Mouse (Mus musculus) T-cell, adult 2 months (primary cell): ENCODE measurements around the gene Fam102a.
"Not testable (repeated sequence)": the region's sequence is repeated elsewhere in the genome, so short reads cannot be mapped to it uniquely, and the experiment has no call there.

ENCODE experiments used
- DNase-seq: peaks from one replicate; pipeline ENCODE4 v3.0.0; 2022; ENCODE audit warnings: low spot score

The Fam102a gene

DNA sequence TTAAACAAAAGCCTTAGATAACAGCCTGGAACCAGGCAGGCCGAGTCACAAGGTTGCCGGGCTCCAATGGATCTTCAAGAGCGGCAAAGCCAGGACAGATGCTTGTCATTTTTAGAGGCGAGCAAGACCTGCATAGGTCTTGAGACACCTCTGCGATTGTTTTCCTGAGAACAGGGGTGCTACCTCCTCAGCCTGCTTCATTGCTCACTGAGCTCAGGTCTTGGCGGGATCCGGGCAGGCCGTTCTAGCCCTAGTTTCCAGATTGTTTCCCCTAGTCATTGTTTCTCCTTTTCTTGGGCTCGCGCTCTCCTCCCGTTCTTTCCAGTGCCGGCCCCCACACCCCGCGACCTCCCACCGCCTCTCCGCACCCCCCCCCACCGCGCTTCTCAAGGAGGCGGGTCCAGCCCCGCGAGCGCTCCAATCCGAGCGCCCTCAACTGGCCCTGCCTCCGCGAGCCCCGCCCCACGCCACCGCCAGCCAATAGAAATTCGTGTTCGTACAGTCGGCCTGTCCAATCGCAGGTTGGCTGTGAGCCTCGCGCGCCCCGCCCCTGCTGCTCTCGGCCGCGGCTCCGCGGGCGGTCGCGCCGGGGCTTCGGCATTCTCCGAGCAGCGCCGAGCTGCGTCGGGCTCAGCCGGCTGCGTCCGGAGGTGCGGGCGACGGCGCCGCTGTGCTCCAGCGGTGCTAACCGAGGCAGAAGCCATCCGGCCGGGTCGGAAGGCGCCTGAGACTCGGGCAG is at the start of gene Fam102a:
Gene Fam102a, plus strand, starts transcription at position 600 of the 739 bp plus-strand sequence.
- DNase-seq = peak; percentile 98

DNA sequence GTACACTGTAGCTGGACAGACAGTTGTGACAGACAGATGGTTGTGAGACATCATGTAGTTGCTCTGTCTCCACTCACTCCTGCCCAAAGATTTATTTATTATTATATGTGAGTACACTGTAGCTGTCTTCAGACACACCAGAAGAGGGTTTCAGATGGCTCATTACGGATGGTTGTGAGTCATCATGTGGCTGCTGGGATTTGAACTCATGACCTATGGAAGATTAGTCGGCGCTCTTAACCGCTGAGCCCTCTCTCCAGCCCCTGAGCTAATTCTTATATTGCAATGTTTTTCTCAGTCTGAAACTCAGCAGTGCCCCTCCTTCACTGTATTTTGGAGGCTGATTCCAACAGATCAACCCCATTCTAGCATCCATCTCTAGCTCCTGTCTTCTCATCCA is 49.4 kb upstream of the Fam102a start:
- DNase-seq = no peak

DNA sequence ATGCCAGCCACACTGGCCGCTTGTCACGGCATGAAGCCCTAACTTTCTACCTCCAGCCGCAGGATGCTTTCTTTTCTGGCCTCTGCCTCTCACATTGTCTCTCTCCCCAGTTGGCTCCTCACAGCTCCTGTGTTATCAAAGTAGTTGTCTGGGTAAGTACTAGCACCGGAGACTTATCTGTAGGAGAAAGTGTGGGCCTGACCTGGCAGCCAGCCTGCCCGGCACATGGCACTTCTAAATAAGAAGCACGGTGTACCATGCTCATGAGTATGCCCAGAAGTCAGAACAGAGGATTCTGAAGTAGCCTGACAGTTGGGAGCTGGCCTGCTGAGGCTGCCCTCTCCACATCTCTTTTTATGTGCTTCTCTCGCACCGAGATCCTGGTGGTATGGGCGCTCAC is 49.0 kb upstream of the Fam102a start:
- no peak for DNase-seq

DNA sequence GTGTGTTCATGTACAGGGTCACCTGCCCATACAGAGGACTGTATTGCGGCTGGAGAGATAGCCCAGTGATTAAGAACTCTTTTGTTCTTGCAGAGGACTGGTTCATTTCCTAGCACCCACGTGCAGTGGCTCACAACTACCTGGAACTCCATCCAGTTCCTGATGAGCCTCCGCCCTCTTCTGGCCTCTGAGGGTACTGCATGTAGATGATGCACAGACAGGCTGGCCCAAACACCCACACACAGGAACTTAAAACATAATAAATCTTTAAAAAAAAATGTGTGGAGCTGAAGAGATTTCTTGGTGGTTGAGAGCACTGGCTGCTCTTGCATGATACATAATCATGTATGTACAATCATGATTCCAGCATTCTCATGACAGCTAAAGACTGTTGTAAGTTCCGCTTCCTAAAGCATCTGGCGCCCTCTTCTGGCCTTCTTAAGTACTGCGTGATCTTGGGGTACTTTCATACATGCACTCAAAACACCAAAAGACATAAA is 48.0 kb upstream of the Fam102a start:
- DNase-seq = peak; percentile 87

DNA sequence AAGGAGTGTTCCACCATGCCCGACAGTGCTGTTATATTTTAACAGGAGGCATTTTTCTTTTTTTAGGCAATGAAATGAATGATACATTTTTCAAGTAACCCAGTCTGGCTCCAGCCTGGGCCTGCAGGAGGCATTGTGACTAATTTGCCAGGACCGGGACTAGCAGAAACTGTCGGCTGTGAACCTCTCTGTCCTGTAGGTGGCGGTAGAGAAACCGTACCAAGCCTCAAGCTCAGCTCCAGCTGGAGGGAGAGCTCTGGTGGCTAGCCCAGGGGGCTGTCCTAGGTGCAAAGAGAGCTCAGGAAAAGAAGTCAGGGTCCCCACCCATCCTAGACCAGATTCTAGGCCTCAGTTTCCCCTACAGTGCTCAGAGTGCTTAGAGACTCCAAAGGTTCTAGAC is 46.5 kb upstream of the Fam102a start:
- DNase-seq = peak; percentile 83

DNA sequence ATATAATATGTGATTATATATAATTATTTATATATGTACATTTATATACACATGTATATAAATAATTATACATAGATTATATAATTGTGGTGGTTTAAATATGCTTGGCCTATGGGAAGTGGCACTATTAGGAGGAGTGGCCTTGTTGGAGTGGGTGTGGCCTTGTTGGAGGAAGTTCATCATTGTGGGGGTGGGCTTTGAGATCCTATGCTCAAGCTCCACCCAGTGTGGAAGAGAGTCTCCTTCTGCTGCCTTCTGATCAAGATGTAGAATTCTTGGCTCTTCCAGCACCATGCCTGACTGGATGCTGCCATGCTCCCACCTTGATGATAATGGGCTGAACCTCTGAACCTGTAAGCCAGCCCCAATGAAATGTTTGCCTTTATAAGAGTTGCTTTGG is 44.4 kb upstream of the Fam102a start:
- DNase-seq = not testable (repeated sequence)

DNA sequence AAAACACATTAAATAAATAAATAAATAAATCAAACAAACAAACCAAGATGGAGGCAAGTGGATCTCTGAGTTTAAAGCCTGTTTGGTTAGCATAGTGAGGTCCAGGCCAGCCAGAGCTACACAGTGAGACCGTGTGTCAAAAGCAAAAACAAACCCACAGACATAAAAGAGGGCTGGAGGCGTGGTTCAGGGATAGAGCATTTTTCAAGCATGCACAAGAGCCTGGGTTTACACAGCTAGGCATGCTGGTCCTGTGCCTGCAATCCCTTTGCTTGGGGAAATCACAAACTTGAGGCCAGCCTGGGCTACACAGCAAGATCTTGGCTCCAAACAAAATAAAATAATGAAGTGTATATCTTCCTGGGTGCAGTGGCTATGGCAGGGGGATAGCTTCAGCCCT is 42.5 kb upstream of the Fam102a start:
- peak; percentile 64 for DNase-seq

DNA sequence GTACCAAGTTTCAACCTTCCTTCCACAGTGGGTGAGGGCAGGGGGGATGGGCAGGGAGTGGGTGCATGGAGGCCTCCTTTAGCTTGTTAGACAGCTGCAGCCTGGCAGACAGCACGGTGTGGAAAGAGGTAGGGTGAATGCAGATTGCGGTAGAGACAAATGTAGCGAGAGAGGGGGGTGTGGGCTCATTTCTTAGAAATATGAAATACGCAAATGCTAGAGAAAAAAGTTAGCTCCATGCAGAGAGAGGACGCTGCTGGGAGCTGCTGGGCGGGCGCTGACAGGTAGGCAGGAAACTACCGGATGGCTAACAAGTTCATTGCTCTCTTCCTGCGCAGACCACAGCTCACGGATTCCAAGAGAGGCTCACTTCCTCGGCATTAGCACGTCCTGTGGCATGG is 41.8 kb upstream of the Fam102a start:
- DNase-seq = peak; percentile 95

DNA sequence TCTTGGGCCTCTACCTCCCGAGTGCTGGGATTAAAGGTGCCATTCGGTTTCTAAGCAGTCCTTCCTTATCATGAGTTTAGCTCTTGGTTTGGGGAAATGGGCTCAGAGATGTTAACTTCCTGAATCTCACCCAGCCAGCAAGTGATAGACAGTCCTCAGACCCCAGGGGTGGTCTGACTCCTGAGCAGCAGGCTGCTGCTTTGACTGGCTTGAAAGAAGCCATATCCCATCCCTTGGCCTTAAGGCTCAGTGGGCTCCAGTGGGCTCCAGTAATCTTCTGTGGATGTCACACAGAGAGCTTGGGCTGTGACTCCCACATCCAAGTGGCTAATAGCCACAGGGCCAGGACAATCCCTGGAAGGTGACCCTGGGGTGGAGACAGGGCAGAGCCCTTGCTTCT is 40.6 kb upstream of the Fam102a start:
- DNase-seq = no peak

DNA sequence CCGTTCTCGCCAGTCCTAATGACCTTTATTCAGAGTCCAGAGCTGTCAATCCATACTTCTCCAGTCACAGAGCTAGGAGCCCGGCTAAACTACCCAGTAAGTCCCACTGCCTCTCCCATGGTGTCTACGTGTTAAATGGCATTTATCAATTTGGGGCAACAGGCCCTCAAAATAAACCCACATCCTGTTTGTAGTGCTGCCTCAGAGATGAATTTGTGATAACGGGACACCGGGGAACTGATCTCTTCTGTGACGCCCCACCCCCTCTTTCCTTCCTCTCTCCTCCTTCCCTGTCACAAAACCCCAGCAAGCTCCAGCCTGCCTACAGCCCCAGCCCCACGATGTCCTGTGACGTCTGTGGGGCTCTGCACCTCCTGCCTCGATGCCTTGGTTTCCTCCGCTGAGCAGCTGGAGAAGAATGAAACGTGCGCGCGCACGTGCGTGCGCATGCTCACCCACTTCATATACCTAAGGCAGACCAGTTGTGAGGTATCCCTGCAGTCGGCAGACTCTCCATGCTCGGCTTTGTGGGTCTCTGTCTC is 39.9 kb upstream of the Fam102a start:
- peak; percentile 98 for DNase-seq

DNA sequence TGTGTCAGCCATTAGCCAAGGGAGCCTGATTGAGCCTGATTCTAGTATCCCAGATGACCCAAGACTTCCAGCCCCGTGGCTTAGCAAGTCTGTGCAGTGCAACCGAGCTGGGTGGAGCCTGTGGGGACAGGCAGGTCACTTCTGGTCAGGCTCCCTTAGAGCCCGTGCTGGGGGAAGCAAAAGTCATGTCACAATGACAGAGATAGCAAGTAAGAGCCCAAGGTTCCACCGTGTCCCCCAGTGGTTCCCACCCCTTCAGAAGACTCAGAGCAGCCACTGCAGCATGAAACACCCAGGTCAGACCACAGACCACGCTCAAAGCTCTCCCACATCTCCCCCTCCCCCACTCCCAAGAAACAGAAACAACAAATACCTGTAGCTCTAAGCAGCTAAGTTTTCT is 38.9 kb upstream of the Fam102a start:
- DNase-seq = peak; percentile 80

DNA sequence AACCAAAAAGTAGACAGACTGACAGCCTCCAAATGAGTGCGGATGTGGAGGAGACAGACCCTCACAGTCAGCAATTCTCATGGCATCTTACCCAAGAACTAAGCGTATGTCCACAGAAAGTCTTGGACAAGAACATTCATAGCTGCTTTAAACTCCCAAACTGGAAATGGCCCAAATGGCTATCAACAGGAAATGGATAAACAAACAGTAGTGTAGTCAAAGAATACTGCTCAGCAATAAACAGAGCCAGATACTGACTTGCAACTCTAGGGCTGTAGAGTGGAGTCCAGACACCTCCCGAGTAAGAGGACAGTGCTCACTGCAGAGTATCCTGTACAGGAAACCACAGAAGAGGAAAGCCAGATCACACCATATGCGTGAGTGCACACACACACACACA is 35.8 kb upstream of the Fam102a start:
- DNase-seq = no peak

DNA sequence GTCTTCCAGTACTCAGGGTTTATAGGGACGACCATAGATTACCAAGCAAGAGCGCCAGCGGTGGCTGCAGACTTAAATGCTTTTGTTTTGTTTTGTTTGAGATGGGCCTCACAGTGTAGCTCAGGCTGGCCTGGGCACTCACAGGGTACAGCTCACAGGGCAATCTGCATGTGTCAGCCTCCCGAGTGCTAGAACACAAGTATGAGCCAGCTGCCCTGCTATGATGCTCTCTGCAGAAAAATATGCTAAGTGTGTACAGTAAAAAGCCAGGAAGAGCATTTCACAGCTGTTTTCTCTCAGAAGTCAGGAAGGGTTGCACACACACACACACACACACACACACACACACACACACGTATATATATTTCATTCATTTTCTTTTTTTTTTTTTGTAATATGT is 34.7 kb upstream of the Fam102a start:
- DNase-seq = no peak

DNA sequence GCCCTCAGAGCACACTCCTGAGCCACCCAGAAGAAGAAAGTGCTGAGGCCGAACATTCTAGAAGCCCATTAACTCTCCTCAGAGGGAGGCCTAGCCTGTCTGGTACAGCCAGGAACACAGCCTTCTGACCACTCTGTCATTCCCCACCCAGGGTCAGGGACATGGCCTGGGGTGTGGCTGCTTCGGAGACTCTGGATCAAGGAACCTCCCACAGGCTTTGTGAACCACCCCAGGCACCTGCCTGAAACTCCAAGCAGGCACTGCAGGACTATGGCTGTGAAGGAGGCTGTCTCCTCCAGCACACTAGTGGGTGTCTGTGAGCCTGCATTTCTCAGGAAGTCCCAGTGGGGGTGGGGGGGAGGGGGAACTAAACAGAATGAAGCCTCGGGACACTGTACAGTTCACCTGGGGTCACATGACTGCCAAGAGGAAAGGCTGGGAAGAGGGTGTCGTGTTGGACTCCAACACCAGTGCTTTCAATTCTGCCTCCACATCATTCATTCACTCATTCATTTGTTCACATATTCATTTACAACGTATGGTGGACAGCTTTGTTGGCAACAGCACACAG is 33.3 kb upstream of the Fam102a start:
- DNase-seq = no peak

DNA sequence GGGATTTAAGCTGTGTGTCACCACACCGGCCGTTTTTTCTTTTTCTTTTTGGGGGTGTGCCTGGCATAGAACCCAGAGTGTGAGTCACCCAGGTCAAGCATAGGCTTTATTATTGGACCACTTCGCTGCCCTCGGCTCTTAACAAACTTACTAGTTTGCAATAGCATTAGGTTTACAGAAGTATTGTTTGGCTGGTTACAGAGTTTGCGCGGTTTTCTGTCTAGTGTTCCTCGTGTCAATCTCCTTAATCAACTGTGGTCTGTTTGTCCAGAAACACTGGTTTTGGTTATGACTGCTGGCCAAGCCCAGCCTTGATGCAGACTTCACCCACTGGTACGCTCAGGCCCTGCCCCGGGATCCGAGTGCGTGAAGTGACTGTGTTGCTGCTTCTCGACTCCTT is 32.3 kb upstream of the Fam102a start:
- DNase-seq = no peak

DNA sequence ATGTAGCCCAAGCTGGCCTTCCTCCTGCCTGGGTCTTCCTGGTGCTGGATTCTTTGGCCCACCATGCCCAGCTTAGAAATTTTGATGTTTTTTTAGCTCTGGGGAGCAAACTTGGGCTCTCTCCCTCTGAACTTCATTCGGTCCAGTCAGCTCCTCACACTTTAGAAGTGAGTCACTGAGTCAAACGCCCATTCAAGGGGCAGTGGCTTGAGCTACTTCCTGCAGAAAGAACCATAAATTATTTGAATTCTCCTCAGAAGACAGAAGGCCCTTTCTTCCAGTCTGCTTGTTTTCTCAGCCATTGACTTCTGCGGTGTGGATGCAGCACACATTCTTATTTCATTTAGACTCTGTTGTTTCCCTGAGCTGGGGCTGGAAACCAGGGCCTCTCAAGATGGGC is 31.5 kb upstream of the Fam102a start:
- no peak for DNase-seq

DNA sequence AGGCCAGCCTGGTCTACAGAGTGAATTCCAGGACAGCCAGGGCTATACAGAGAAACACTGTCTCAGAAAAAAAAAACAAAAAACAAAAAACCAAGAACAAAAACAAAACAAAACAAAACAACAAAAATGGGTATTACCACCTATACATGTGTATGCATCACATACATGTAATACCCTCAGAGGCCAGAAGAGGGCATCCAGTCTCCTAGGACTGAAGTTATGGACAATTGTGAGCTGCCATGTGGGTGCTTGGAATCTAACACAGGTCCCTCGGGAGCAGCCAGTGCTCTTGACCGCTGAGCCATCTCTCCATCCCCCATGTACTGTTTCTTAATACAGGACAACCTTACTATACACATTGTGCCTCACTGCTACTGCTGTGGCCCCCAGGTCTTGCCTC is 29.6 kb upstream of the Fam102a start:
- peak; percentile 20 for DNase-seq

DNA sequence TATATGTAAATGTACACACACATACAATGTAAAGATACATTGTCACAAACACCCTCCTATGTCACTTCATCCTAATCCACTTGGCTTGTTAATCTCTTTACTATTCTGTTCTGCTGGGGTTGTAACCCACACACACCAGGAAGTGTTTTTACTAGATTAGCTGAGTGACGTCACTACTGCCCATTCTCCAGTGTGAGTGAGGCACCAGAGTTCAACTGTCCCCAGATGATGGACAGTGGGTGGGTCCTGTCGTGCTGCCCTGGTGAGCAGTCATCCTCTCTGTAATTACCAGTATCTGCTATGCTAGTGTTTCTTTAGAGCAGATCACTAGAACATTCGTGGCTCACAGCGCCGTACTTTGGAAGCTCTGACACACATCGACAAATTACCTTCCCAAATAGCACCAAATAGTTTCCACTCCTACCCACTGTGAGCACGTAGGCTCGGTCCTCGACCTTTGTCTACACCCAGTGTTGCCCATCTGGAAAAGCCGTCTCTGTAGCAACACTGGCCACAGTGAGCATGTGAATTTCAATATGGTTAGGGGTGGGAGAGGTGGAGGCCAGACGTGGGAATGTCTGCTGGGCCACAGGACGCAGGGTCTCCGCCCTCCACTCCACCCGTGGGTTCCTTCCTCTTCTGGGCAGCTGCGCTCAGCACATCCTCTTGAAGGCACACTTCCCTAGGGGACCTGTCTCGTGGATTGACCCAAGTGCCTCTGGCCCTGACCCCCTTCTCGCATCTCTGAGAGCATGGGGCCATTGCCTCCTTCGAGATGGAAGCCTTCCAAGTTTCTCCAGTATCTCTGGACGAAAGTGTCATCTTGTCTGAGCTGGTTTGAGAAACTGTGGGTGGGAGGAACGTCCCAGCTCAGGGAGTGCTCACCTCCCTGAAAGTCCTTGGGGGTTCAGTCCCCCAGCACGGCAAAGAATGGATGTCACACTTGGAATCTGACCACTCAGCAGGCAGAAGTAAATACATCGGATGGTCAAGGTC is 28.2 kb upstream of the Fam102a start:
- no peak for DNase-seq

DNA sequence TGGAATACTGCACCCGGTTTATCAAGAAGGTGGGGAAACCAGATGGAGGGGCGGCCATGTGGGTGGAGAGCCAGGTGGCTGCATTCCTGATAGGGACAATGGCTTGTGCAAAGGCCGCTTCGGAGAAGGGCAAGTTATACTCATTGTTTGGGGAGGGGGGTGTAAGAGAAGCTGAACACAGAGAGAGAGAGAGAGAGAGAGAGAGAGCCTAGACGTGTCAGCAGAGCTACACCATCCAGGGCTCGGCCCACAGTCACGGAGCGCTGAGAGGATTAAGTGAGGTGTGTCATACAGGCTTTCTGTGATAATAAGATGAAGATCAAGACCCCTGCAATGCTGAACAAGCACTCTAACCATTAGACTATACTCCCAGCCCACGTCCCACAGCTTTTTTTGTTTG is 27.2 kb upstream of the Fam102a start:
- no peak for DNase-seq

DNA sequence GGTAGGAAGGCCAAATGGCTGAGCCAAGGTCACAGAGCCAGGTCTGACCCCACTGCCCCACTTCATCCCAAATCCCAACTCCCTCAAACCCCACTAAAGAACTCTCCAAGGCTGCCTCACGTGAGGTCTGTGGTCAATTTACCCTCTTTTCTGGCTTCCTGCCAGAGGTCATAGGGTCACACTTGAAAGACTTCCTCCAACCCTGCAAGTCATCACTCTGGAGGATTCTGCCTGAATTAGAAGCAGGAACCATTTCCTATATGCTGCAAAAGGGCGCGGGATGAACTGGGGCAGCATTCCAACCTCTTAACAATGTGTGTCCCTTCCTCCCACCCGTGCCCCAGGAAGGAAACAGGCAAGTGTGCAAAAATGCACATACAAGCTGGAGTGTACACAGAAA is 25.8 kb upstream of the Fam102a start:
- DNase-seq = peak; percentile 52

DNA sequence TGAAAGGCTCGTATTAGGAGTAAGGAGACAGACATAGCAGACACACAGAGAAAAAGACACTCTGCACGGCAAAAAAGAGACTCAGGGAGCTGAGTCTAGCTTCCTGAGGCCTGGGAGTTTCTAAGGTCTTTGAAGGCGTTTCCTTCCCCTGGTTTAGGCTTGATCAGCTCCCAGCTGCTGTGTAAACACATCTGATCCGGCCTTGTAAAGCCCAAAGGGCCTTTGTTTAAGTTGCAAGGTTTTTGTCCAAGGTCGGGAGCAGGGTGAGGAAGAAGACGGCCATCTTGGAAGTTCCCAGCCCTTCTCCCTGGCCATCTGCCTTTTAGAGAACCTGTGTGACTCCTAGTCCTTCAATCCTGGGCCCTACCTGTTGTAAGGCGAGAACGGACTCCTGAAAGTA is 25.2 kb upstream of the Fam102a start:
- DNase-seq = peak; percentile 30

DNA sequence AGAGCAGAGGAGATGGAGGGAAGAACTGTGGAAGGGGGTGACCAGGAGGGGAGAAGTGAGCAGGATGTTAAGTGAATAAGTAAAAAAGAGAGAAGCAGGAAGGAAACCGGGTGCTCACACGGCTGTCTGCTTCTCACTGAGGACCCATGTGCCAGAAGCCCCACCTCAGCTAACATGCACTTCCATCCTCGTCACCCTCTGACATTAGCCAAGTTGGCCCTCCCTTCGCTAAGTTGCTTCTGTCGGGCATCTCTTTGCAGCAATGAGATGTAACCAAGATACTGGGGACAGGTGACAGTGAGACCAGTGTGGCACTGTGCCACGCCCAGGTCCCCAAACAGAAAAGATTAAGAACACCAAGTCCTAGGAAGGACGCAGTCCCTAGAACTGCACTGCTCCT is 22.5 kb upstream of the Fam102a start:
- no peak for DNase-seq
